Mouse (Mus musculus) gastrocnemius, postnatal 25 days (tissue): ENCODE measurements around the gene Cenpl. TPM values are rescaled to one million over a fixed set of nuclear protein-coding genes. Genes with fewer than 3 reads are reported as not detected.
"Not testable (repeated sequence)": the region's sequence is repeated elsewhere in the genome, so short reads cannot be mapped to it uniquely, and the experiment has no call there.

Experiments
- DNase-seq: peaks from one replicate; pipeline ENCODE4 v3.0.0; 2022
- long read RNA-seq, 2 experiments: library from polyadenylated mRNA; stranded (forward); transcript quantifications; one replicate each; pipeline ENCODE4 v2.0.0; 2021
- total RNA-seq, 2 experiments: library from RNA; stranded (reverse); gene quantifications; 1 replicate in 1 of 2; 2 replicates in 1 of 2; pipeline ENCODE4 v1.2.3; 2021

Cenpl gene
- total RNA-seq = under 1 TPM; 0.51 to 0.62 TPM
- long read RNA-seq, experiment 1 = 0 reads
- long read RNA-seq, experiment 2, partial matches to known transcripts = 1 of 2 reads
- long read RNA-seq, experiment 2, other reads (novel, unspliced or antisense) = 1 of 2 reads

DNA sequence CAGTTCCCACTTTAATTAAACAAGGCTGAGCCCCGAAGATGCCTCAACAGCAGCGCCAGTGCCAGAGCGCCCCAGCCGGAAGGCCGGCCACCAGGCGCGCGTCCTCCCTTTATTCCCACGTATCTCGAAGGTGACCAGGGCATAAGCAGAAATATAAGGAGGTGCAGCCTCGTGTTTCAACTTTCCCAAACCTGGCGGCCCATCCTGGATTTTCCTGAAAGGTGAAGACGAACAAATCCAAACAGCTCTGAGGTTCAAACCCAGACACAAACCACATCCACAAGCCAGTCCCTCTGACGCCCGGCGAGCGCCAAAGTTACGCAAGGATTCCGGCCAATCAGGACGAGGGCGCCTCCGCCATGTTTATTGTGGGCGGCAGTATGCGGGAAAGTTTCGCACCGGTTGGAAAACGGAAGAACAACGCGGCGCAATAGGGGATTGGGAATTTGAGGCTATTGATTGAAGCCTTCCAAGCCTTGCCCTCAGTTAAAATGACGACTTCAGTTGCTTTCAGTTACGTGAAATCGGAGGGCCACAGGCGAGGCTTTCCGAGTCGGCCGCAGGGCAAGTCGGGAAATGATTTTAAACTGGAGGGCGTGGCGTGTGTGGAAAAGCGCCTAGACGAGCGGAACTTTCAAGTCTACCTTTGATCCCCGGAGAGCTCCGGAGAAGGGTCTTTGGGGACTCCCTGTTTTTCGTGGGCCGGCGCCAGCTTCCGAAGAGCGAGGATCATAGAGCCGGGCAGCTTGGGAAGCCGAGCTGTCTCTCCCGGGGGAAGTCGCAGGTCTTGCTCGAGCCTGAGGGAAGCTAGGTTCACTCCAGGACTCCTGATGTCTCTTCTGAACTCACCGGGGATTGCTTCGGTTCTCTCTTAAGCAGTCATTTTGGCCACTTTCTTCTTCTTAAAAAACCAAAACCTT lies at the start of gene Cenpl, which contains the start of gene Dars2:
Gene Cenpl, plus strand, starts transcription at position 362 of the 920 bp plus-strand sequence.
Gene Dars2, minus strand, starts transcription at position 307 of the 920 bp plus-strand sequence.
- DNase-seq = peak; percentile 94

- no peak for DNase-seq
These were observed 44.9 kb upstream of the Cenpl start for GRCm38 (mm10) chr1:161025410-161026210.

- no peak for DNase-seq
These were observed 43.3 kb upstream of the Cenpl start for GRCm38 (mm10) chr1:161027196-161027595.

DNA sequence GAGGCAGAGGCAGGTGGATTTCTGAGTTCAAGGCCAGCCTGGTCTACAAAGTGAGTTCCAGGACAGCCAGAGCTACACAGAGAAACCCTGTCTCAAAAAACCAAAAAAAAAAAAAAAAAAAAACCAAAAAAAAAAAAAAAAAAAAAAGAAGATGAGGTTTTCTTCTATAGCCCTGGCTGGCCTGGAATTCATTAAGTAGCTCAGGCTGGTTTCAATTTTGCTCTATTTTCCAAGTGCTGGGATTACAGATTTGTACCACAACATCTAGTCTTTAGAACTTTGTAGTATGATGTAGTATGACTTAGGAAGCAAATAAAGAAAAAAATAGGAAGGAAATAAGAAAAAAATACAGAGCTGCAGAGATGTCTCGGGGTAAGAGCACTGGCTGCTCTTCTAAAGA lies 42.1 kb upstream of the Cenpl start:
- DNase-seq = not testable (repeated sequence)

DNA sequence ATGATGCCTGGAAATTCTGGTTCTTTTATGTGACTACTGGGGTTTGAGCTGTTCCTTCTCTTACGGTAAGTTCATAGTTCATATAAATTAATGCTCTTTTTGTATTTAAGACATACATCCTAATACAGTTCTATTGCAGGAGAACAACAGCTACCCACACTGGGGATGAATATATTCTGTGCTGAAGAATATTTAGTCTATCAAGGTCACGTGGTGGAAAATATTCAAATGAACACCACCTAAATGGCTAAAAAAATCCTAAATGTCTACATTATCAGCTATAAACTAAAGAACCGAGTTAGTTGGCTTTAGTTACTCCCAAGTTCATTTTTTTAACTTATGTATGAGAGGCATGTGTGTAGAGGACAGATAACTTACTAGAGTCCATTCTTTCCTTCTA lies 40.5 kb upstream of the Cenpl start:
- no peak for DNase-seq

DNA sequence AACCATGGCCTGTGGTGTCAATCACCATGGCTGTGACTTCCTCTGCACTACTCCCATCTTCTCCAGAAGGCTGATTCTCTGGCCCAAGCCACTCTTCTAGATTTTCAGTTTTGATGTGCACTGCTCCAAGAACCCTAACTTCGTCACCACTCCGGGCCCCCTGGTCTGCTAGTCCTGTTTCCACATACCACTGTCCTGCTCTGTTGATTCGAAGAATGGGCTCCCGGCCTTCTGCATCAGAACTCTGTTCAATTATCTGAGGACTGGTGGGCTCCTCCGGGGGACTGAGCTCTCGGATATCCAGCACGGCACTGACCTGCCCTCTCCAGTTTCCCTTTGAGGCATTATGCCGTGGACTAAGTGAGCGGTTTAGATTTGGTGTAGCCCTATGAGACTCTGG lies 38.6 kb upstream of the Cenpl start:
- no peak for DNase-seq

GRCm38 (mm10) chr1:161032345-161032744 lies 38.2 kb upstream of the Cenpl start:
- no peak for DNase-seq

DNA sequence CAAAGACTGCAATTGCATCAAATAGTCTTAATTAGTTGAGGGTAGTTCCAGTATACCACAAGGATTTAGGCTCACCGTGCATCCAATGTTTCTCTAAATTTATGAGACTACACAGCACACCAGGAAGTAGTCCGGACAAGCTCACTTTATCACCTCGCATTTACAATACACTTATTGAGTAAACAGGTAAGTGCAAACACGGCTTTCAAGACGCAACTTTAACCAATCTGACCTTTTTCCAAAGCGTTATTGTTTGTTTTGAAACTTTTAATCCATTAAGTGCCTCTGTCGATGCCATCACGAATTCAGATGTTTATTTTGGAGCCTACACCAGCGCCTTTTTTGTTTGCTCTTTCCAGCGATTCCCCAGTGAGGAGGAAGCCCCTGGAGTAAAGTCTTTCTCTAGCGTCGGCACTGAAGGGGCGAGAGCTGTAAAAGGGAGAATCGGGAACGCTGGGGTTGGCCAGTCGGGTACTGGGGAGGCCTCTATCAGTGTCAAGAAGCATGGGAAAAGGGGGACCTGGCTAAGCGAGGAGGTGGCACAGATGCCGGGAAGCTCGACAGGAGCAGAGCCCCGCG lies 36.6 kb upstream of the Cenpl start:
- DNase-seq = no peak

DNA sequence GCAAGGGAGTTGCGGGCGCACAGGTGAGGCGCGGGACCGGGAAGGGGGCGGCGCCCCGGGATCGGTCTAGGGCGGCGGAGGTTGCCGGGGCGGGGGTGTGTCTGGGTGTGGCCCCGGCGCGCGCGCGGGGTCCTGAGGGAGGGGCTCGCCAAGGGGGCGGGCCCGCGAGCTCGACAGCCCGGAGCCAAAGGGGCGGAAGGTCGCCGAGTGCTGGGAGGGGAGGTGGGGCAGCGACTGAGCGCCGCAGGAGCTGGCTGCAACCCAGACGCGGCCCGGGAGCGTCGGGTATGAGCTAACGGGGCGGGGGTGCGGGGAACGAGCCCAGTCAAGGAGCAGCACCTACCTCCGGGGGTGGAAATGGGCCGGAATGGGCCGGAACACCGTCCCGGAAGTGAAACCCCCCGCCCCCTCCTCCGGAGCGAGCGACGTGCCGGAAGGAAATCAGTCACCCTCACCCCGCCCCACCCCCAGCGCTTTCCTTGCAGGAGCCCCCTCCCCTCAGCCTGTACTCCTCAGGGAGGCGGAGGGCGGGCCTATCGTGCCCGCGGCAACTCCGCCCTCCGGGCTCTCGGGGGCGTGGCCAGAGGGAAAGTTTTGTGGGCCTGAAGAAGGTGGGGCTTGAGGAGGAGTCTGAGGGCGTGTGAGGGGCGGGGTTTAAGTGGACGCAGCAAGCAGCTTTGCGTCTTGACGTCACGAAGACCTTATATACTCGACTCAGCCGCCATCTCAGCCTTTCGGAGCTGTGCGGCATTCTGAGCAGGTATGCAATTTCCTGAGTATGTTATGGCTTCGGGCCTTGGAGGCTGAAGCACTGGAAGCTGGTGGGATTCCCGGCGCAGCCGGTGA lies 35.9 kb upstream of the Cenpl start, which contains the start of gene Zbtb37:
Gene Zbtb37, minus strand, starts transcription at position 415 of the 846 bp plus-strand sequence.
- peak; percentile 97 for DNase-seq

GRCm38 (mm10) chr1:161035281-161035785 lies 35.2 kb upstream of the Cenpl start:
- DNase-seq = no peak

GRCm38 (mm10) chr1:161035786-161036404 lies 34.6 kb upstream of the Cenpl start:
- DNase-seq = no peak

DNA sequence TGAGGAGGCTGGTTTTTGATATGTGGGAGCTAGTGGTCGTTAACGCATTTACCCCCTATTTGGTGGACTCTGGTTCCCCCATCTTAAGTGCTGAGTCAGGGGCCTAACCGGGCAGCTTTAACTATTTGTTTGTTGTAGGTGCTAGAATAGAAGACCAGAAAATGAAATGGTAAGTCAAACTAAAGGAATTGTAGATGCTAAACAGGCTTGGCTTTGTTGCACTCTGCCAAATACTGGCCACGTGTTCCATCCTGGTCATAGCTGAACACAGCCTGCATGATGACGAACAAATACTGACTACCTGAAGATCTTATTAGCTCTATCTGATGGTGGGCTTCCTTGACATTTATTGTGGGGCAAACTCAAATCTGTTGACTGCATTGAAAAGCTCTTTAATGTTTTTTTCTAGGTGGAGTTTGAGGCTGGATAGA lies 34.1 kb upstream of the Cenpl start:
- no peak for DNase-seq

GRCm38 (mm10) chr1:161037026-161037425 lies 33.5 kb upstream of the Cenpl start:
- DNase-seq = no peak

GRCm38 (mm10) chr1:161037599-161037998 lies 32.9 kb upstream of the Cenpl start:
- no peak for DNase-seq

DNA sequence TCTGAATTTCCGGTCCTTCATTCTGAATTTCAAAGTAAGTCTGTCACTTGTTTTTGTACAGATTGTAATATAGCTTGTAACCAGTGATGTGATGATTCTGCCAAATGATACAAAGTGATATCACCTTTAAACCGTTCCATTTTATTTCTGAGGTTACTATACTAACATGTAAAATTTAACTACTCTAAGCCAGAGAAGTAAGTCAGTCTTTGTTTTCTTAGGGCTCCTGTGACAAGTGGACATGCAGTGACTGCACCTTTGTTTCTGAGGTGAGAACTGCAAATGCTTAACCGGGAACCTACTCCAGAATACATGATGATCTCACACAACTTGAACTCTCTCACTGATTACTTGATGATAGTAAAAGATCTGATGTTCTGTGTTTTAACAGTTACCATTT lies 32.5 kb upstream of the Cenpl start:
- DNase-seq = no peak

DNA sequence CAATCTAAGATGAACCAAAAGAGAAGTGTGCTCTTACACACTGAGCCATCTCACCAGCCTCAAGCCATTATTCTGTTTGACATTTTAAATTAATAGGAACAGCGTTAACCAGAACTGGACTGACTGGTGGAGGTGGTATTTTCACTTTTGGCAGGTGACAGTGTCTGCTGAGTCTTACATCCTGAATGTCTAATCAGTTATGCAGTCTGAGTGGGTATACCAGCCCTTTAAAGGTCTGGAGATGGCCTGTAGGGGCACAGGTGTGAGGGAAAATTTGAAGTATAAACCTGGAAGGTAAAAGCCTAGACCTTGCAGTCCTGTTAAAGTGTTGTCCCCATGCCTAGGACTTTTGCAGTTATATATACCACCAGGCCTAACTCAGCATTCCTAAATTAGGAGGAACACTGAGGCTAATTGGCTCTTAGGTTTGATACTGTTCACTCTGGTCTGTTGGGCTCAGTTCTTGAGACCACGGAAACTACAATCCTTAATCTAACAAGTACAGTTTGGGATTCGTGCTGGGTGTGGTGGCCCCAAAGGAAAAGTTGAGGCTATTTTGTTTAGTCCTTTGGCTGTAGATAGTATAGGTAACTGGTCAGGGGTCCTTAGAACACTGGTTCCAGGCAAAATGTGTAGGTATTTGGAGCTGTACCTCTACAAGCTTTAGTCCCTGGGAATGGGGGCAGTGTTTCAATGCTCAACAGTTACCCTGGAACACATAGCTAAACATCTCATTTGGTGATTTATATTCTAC lies 31.4 kb upstream of the Cenpl start:
- no peak for DNase-seq

- DNase-seq = no peak
These were observed 30.6 kb upstream of the Cenpl start for GRCm38 (mm10) chr1:161039741-161040425.

DNA sequence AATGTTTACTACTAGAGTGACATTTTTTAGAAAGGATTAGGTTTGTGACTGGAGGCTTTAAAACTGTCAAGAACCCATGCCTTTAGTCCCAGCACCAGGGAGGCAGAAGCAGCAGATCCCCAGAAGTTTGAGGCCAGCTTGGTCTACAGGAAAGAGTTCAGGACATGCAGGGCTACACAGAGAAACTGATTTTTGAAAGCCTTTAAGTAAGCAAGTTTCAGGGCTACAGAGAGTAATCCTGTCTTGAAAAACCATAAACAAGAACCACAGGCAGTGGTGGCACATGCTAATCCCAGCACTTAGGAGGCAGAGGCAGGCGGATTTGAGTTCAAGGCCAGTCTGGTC lies 30.1 kb upstream of the Cenpl start:
- no peak for DNase-seq

- no peak for DNase-seq
These were observed 29.7 kb upstream of the Cenpl start for GRCm38 (mm10) chr1:161040855-161041254.
